Comparison of ENCODE assay signal across 16 mouse cellular contexts in genomic region chr1:64732161-64732560, GRCm38 (mm10). TPM values are rescaled to one million over a fixed set of nuclear protein-coding genes. Genes with fewer than 3 reads are reported as not detected.
A peak's percentile ranks its signal among the peaks of the same experiment; 100 is the strongest.
DNase-seq lines count a peak whose midpoint lies in the region; ATAC-seq lines count a peak whose summit lies in the region.
"Had no signal": no experiment of that assay in that cellular context is flagged by ENCODE, and none has a peak within 500 bp of the region (broad histone marks: within the 10 kb centered on the region; RNA-seq: fewer than 3 reads in every experiment).

No protein-coding gene starts in this region.

- peak; percentile 74 for DNase-seq in heart, embryonic 10.5 days (ENCODE audit: low spot score)
- DNase-seq in heart, postnatal 10 days = no peak
- DNase-seq in ES-CJ7 (ENCODE audit: low read depth, low spot score) (peak; percentile 85), ZHBTc4 (ENCODE audit: low read depth, low spot score) (peak; percentile 78), adipocyte (ENCODE audit: low spot score) (no peak)
- DNase-seq in cerebellum, postnatal 14 days = no peak
- DNase-seq in kidney, postnatal 36 days = no peak
- DNase-seq: cerebellum, adult 2 months; embryo, embryonic 11 days; gastrocnemius, adult 2 months; kidney, adult 18-20 months; kidney, postnatal 4 days; right cerebral cortex, adult 18-20 months; thymus, postnatal 4 days had no signal

- H3K9ac ChIP-seq in liver, embryonic 15.5 days = no peak overlapping the region
- H3K9ac ChIP-seq: neural tube, embryonic 13.5 days had no signal

- ATAC-seq in liver, embryonic 15.5 days (ENCODE audit: insufficient read depth) = no peak

- peak overlapping the region; percentile 49; the same call in 1 of the 2 replicates for H3K27ac ChIP-seq in heart, embryonic 10.5 days
- peak overlapping the region; percentile 60 for H3K27ac ChIP-seq in liver, embryonic 15.5 days (replicated peaks)
- H3K27ac ChIP-seq: gastrocnemius, adult 2 months; neural tube, embryonic 13.5 days had no signal

- WGBS in heart, embryonic 10.5 days = 19% methylated on average over 10 of the region's 10 CpGs
- WGBS in liver, embryonic 15.5 days (ENCODE audit: insufficient replicate concordance) = 43% methylated on average over 10 of the region's 10 CpGs

- intact Hi-C loops in heart, postnatal 10 days (cut with DNase I) = loop anchor here (10.0 kb wide), 1 partner anchor 453 kb away; the partner anchor contains the start of genes Idh1 and Pikfyve

- H3K4me2 ChIP-seq in liver, embryonic 15.5 days = peak overlapping the region; percentile 99

- H3K27me3 ChIP-seq in heart, embryonic 10.5 days (ENCODE audit: insufficient read depth, poor library complexity, severe bottlenecking) = peaks cover 44% of the 10 kb centered on the region
- peaks cover 19% of the 10 kb centered on the region for H3K27me3 ChIP-seq in liver, embryonic 15.5 days

- peak overlapping the region; percentile 18; the same call in 1 of the 2 replicates for H3K4me3 ChIP-seq in heart, embryonic 10.5 days
- 0 out of 2 replicates have a peak overlapping the region, but pooled peaks have one; percentile 3 for H3K4me3 ChIP-seq in liver, embryonic 15.5 days (replicated peaks)
- H3K4me3 ChIP-seq: gastrocnemius, adult 2 months; neural tube, embryonic 13.5 days had no signal

- peaks cover 46% of the 10 kb centered on the region for H3K4me1 ChIP-seq in heart, embryonic 10.5 days
- H3K4me1 ChIP-seq in liver, embryonic 15.5 days (replicated peaks) = peaks cover 61% of the 10 kb centered on the region

- H3K9me3 ChIP-seq in heart, embryonic 10.5 days = no peaks in the 10 kb centered on the region
- no peaks in the 10 kb centered on the region for H3K9me3 ChIP-seq in liver, embryonic 15.5 days (replicated peaks)
- H3K9me3 ChIP-seq: neural tube, embryonic 13.5 days had no signal

- H3K36me3 ChIP-seq in heart, embryonic 10.5 days = no peaks in the 10 kb centered on the region
- peaks cover 59% of the 10 kb centered on the region for H3K36me3 ChIP-seq in liver, embryonic 15.5 days (replicated peaks)
- H3K36me3 ChIP-seq: neural tube, embryonic 13.5 days had no signal

RNA-seq across cellular contexts. Expression of gene Fzd5, which starts 5.4 kb away (rescaled TPM):
- polyA plus RNA-seq in heart, embryonic 10.5 days (2016; fragmentation: Nextera tagmentation; extraction: Ambion mirVana) = 1.4 and 1.8 TPM in 2 replicates
- total RNA-seq in heart, postnatal 10 days (2021) = 1 to 10 TPM; 6.4 to 7.9 TPM
- 2.1 and 2.3 TPM in 2 replicates for polyA plus RNA-seq in liver, embryonic 15.5 days (2015; fragmentation: Nextera tagmentation; extraction: Ambion mirVana)

RNA-seq across cellular contexts. Expression of gene Ccnyl1, which starts 41.9 kb away (rescaled TPM):
- 4.0 and 5.4 TPM in 2 replicates for polyA plus RNA-seq in heart, embryonic 10.5 days (2016; fragmentation: Nextera tagmentation; extraction: Ambion mirVana)
- total RNA-seq in heart, postnatal 10 days (2021) = 10 to 100 TPM; 24.0 to 27.6 TPM
- polyA plus RNA-seq in liver, embryonic 15.5 days (2015; fragmentation: Nextera tagmentation; extraction: Ambion mirVana) = 0.67 and 0.98 TPM in 2 replicates

Comparison
In these comparisons a context has a peak if more than half of its experiments do, and no peak if none do; other contexts are left out.
1. DNase-seq: peak in heart, embryonic 10.5 days (single experiment), ES-CJ7 (single experiment) and ZHBTc4 (single experiment); none in heart, postnatal 10 days (0 of 2), cerebellum, postnatal 14 days (0 of 2), kidney, postnatal 36 days (0 of 2) and adipocyte (single experiment).